Mouse (Mus musculus): Measurements from ENCODE around the gene Edaradd. TPM values are rescaled to one million over a fixed set of nuclear protein-coding genes. Genes with fewer than 3 reads are reported as not detected.

The Edaradd gene
- total and polyA plus RNA-seq, 3 experiments = 0.04 TPM; not detected in 2

DNA sequence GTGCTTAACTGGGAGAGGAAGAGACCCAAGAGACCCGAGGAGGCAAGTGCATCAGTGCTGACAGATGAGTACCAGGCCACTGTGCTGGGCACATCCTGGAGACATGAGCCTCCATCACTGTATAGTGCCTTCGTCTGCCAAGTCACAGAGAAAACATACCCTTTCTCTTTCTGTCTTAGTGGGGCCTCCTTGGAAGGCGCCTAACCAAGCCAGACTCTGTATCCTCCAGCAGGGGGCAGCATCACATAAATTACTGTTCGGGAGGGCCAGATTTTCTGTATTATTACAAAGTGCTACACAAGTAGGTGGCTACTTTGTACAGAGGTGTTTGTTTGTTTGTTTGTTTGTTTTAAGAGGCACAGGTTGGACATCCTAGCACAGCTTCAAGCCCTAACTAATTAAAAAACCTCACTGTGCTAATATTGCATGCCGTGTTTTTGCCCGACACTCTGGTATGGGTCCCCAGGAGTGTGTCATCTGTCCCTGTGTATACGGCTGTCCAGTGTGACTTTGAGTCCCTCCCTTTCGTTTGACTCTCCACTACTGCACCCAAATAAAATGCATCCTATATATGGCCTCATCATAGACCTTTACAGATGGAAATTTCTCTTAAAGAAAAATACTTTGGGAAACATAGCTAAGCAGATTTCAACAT is 46.4 kb downstream of the Edaradd start:
- DNase-seq (ENCODE audit: low read depth, low spot score) = peak; percentile 78

DNA sequence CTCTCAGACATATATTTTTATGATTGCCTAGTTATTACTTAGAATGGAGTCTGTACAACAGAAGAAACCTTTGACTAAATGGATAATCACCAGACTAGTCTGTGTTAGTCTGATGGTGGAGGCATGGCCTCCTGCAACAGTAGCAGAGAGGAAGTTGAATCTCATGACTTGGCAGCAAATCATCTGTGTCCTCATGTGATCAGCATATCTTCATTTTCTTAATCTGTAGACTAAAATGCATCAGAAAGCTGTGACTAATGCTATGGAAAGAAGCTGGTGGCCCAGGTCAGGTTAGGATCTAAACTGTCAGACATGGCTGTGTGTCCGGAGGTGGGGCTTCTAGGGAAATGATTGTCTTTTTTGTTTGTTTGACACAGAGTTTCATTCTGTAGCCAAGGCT is 51.8 kb downstream of the Edaradd start:
- H3K4me3 ChIP-seq (ENCODE audit: control insufficient read depth in 1 of 2, insufficient read depth in 1 of 2, low read depth in 2 of 2, low read length in 2 of 2) = peak overlapping the region; percentile 31 to 39; a peak in 3 of 4 replicates
- H3K79me2 ChIP-seq (ENCODE audit: control insufficient read depth, insufficient read depth, low read length, poor library complexity) = no peaks in the 10 kb centered on the region
- H3K27ac ChIP-seq (ENCODE audit: control insufficient read depth, low read depth, low read length) = peak overlapping the region; percentile 98
- peaks cover 0 to 17% of the 10 kb centered on the region in 2 experiments; a peak in 2 of 4 replicates for H3K36me3 ChIP-seq (ENCODE audit: control insufficient read depth in 1 of 2, insufficient read depth in 2 of 2, low read length in 2 of 2)
- H3K9ac ChIP-seq (ENCODE audit: control insufficient read depth, low read depth, low read length, poor library complexity, severe bottlenecking) = peak overlapping the region; percentile 44
- peak; percentile 94 for DNase-seq (ENCODE audit: low read depth, low spot score)
- peaks cover 2 to 18% of the 10 kb centered on the region in 2 experiments for H3K4me1 ChIP-seq (ENCODE audit: control insufficient read depth in 1 of 2, insufficient read depth in 2 of 2, low read length in 2 of 2)
- no peaks in the 10 kb centered on the region for H3K9me3 ChIP-seq (replicated peaks; ENCODE audit: insufficient read depth, low read length)
- no peaks in the 10 kb centered on the region for H3K27me3 ChIP-seq (ENCODE audit: control insufficient read depth in 1 of 2, insufficient read depth in 2 of 2, low read length in 2 of 2)
- TF ChIP-seq JUND (IDR thresholded peaks at IDR 0.05; ENCODE audit: low read depth, low read length) (0 out of 2 replicates have a peak, but pooled peaks have one; percentile 44), MYB (IDR thresholded peaks at IDR 0.05; ENCODE audit: low read depth, low read length) (peak; percentile 72; the same call in 1 of the 2 replicates), GABPA (IDR thresholded peaks at IDR 0.05; ENCODE audit: low read depth, low read length) (no peak), ZKSCAN1 (IDR thresholded peaks at IDR 0.05; ENCODE audit: low read depth, low read length) (no peak), NELFE (IDR thresholded peaks at IDR 0.05; ENCODE audit: low read depth, low read length) (0 out of 2 replicates have a peak, but pooled peaks have one; percentile 49), MEF2A (IDR thresholded peaks at IDR 0.05; ENCODE audit: extremely low read depth, insufficient replicate concordance, low read depth, low read length, poor library complexity, severe bottlenecking) (no peak), MXI1 (IDR thresholded peaks at IDR 0.05; ENCODE audit: low read depth, low read length) (peak; percentile 40; the same call in 1 of the 2 replicates), TCF12 (IDR thresholded peaks at IDR 0.05; ENCODE audit: low read depth, low read length) (peak; percentile 79; the same call in 1 of the 2 replicates), HCFC1 (IDR thresholded peaks at IDR 0.05; ENCODE audit: low read depth, low read length) (peak; percentile 58), USF1 (IDR thresholded peaks at IDR 0.05; ENCODE audit: low read depth, low read length) (peak; percentile 93), SMC3 (IDR thresholded peaks at IDR 0.05; ENCODE audit: low read depth, low read length) (no peak), POLR2A (IDR thresholded peaks at IDR 0.05; ENCODE audit: control insufficient read depth in 1 of 2, insufficient read depth in 1 of 2, low read depth in 1 of 2, low read length in 2 of 2, poor library complexity in 1 of 2) (peak in 1 of 2 experiments; percentile 35; a peak in 1 of 4 replicates), KAT2A (conservative IDR thresholded peaks at IDR 0.05; ENCODE audit: low read depth, low read length) (0 out of 2 replicates have a peak, but pooled peaks have one; percentile 25), ZC3H11A (IDR thresholded peaks at IDR 0.05; ENCODE audit: low read depth, low read length) (no peak; the same call in 1 of the 2 replicates), TBP (IDR thresholded peaks at IDR 0.05; ENCODE audit: low read depth, low read length) (peak; percentile 62), TAL1 (IDR thresholded peaks at IDR 0.05; ENCODE audit: low read length) (peak; percentile 52), NRF1 (IDR thresholded peaks at IDR 0.05; ENCODE audit: insufficient read depth, low read depth, low read length, poor library complexity, severe bottlenecking) (0 out of 2 replicates have a peak, but pooled peaks have one; percentile 3), E2F4 (IDR thresholded peaks at IDR 0.05; ENCODE audit: borderline replicate concordance, low read depth, low read length) (no peak), MAFK (IDR thresholded peaks at IDR 0.05; ENCODE audit: borderline replicate concordance, low read depth, low read length) (peak; percentile 70), CHD1 (IDR thresholded peaks at IDR 0.05; ENCODE audit: low read depth, low read length) (no peak), GATA1 (IDR thresholded peaks at IDR 0.05; ENCODE audit: low read depth, low read length) (peak; percentile 87), SIN3A (IDR thresholded peaks at IDR 0.05; ENCODE audit: low read length) (peak; percentile 92), CTCF (IDR thresholded peaks at IDR 0.05 in 2 of 3, conservative IDR thresholded peaks at IDR 0.05 in 1 of 3; ENCODE audit: control insufficient read depth in 1 of 3, insufficient read depth in 1 of 3, low read depth in 2 of 3, low read length in 3 of 3, poor library complexity in 1 of 3, severe bottlenecking in 1 of 3) (no peak), POLR2AphosphoS5 (IDR thresholded peaks at IDR 0.05; ENCODE audit: borderline replicate concordance, low read depth, low read length) (no peak)

More for the DNA sequence above, 46.4 kb downstream of the Edaradd start:
- Histone ChIP-seq H3K27me3 (ENCODE audit: control insufficient read depth in 1 of 2, insufficient read depth in 2 of 2, low read length in 2 of 2) (no peaks in the 10 kb centered on the region; a peak in 1 of 4 replicates), H3K9ac (ENCODE audit: control insufficient read depth, low read depth, low read length, poor library complexity, severe bottlenecking) (no peak overlapping the region), H3K27ac (ENCODE audit: control insufficient read depth, low read depth, low read length) (no peak overlapping the region), H3K79me2 (ENCODE audit: control insufficient read depth, insufficient read depth, low read length, poor library complexity) (no peaks in the 10 kb centered on the region), H3K9me3 (replicated peaks; ENCODE audit: insufficient read depth, low read length) (no peaks in the 10 kb centered on the region), H3K4me3 (ENCODE audit: control insufficient read depth in 1 of 2, insufficient read depth in 1 of 2, low read depth in 2 of 2, low read length in 2 of 2) (no peak overlapping the region), H3K4me1 (ENCODE audit: control insufficient read depth in 1 of 2, insufficient read depth in 2 of 2, low read length in 2 of 2) (peaks cover 0 to 11% of the 10 kb centered on the region in 2 experiments; a peak in 3 of 4 replicates), H3K36me3 (ENCODE audit: control insufficient read depth in 1 of 2, insufficient read depth in 2 of 2, low read length in 2 of 2) (peaks cover 0 to 10% of the 10 kb centered on the region in 2 experiments; a peak in 2 of 4 replicates)
- no peak for TF ChIP-seq MEF2A (IDR thresholded peaks at IDR 0.05; ENCODE audit: extremely low read depth, insufficient replicate concordance, low read depth, low read length, poor library complexity, severe bottlenecking)
- no peak for TF ChIP-seq BHLHE40 (IDR thresholded peaks at IDR 0.05; ENCODE audit: borderline replicate concordance, low read depth, low read length)
- peak; percentile 82 to 93 (median 83) for TF ChIP-seq CTCF (IDR thresholded peaks at IDR 0.05 in 2 of 3, conservative IDR thresholded peaks at IDR 0.05 in 1 of 3; ENCODE audit: control insufficient read depth in 1 of 3, insufficient read depth in 1 of 3, low read depth in 2 of 3, low read length in 3 of 3, poor library complexity in 1 of 3, severe bottlenecking in 1 of 3)
- peak; percentile 92 for TF ChIP-seq ZC3H11A (IDR thresholded peaks at IDR 0.05; ENCODE audit: low read depth, low read length)
- TF ChIP-seq SMC3 (IDR thresholded peaks at IDR 0.05; ENCODE audit: low read depth, low read length) = peak; percentile 93
- TF ChIP-seq E2F4 (IDR thresholded peaks at IDR 0.05; ENCODE audit: borderline replicate concordance, low read depth, low read length) = no peak
- TF ChIP-seq RAD21 (IDR thresholded peaks at IDR 0.05; ENCODE audit: low read depth, low read length) = peak; percentile 95
- no peak for TF ChIP-seq POLR2A (IDR thresholded peaks at IDR 0.05; ENCODE audit: control insufficient read depth in 1 of 2, insufficient read depth in 1 of 2, low read depth in 1 of 2, low read length in 2 of 2, poor library complexity in 1 of 2)
- TF ChIP-seq JUND (IDR thresholded peaks at IDR 0.05; ENCODE audit: low read depth, low read length) = 0 out of 2 replicates have a peak, but pooled peaks have one; percentile 25
- TF ChIP-seq UBTF (IDR thresholded peaks at IDR 0.05; ENCODE audit: borderline replicate concordance, insufficient read depth, low read depth, low read length) = no peak
- TF ChIP-seq CHD2 (IDR thresholded peaks at IDR 0.05; ENCODE audit: low read length) = no peak
- TF ChIP-seq ELF1 (IDR thresholded peaks at IDR 0.05; ENCODE audit: low read depth, low read length) = no peak
- TF ChIP-seq MAZ (IDR thresholded peaks at IDR 0.05; ENCODE audit: low read depth, low read length) = 0 out of 2 replicates have a peak, but pooled peaks have one; percentile 47

All from MEL (cell line).